Mouse (Mus musculus) lung, postnatal 0 days (tissue): Measurements from ENCODE around the gene Plpp7. TPM values are rescaled to one million over a fixed set of nuclear protein-coding genes. Genes with fewer than 3 reads are reported as not detected.
A peak's percentile ranks its signal among the peaks of the same experiment; 100 is the strongest.

Source experiments
- ATAC-seq: fragments of 200-750 bp; cut with Nextera tagmentation; 2 replicates; pipeline ENCODE4 v1.8.0; 2017; ENCODE audit warnings: moderate library complexity
- DNase-seq: peaks from one replicate; pipeline ENCODE4 v3.0.0-alpha.2; 2016; ENCODE audit warnings: low spot score
- H3K27ac ChIP-seq: fragments of 300-500 bp; sonication (generic); 2 replicates; pipeline ENCODE4 v1.5.1; 2014; ENCODE audit warnings: antibody characterized with exemption, mild to moderate bottlenecking, low read length, mixed read lengths
- H3K27me3 ChIP-seq: fragments of 300-500 bp; sonication (generic); replicated peaks from 2 replicates; pipeline ENCODE4 v1.6.1; 2014; ENCODE audit warnings: low read length, mixed read lengths; ENCODE audit not compliant: insufficient read depth
- H3K36me3 ChIP-seq: fragments of 300-500 bp; sonication (generic); 2 replicates; pipeline ENCODE4 v1.6.1; 2014; ENCODE audit warnings: low read length, mixed read lengths; ENCODE audit not compliant: insufficient read depth
- H3K4me1 ChIP-seq: fragments of 300-500 bp; sonication (generic); 2 replicates; pipeline ENCODE4 v1.6.1; 2014; ENCODE audit warnings: antibody characterized with exemption, low read depth, low read length, mixed read lengths; ENCODE audit not compliant: insufficient read depth
- H3K4me2 ChIP-seq: fragments of 300-500 bp; sonication (generic); replicated peaks from 2 replicates; pipeline ENCODE4 v1.6.1; 2014; ENCODE audit warnings: low read depth, mild to moderate bottlenecking, low read length, moderate library complexity, mixed read lengths
- H3K4me3 ChIP-seq: fragments of 300-500 bp; sonication (generic); 2 replicates; pipeline ENCODE4 v1.5.1; 2014; ENCODE audit warnings: low read depth, low read length
- H3K9ac ChIP-seq: fragments of 300-500 bp; sonication (generic); replicated peaks from 2 replicates; pipeline ENCODE4 v1.6.1; 2014; ENCODE audit warnings: low read depth, mild to moderate bottlenecking
- H3K9me3 ChIP-seq: fragments of 300-500 bp; sonication (generic); 2 replicates; pipeline ENCODE4 v1.6.1; 2016; ENCODE audit warnings: low read length, mixed read lengths
- CTCF ChIP-seq: IDR thresholded peaks from 2 replicates; pipeline ENCODE4 v1.5.1; 2016; ENCODE audit warnings: antibody characterized with exemption, mild to moderate bottlenecking
- EP300 ChIP-seq: IDR thresholded peaks from 2 replicates; pipeline ENCODE4 v1.6.1; 2016; ENCODE audit warnings: antibody characterized with exemption, mild to moderate bottlenecking, control low read depth
- WGBS: fragments of 180-500 bp; shearing (Covaris S2); extraction: QIAGEN DNeasy Blood & Tissue Kit; methylation state at CpG from one replicate; pipeline ENCODE4 v1.1.7; 2014; 5-methylcytosine and 5-hydroxymethylcytosine counted together
- polyA plus RNA-seq: library from polyadenylated mRNA; unstranded; fragments of >200 nt; fragmentation: Nextera tagmentation; extraction: Ambion mirVana; gene quantifications from 2 replicates; pipeline ENCODE4 v1.2.1, GENCODE M21; 2015

Plpp7 gene
- polyA plus RNA-seq, 1 experiment from 2014 or later, result 2.4 TPM

- ATAC-seq (no peak), DNase-seq (no peak)
- H3K27ac ChIP-seq, result no peak overlapping the region
- no peaks in the 10 kb centered on the region for H3K27me3 ChIP-seq
- H3K4me1 ChIP-seq, result no peaks in the 10 kb centered on the region
- no peak for TF ChIP-seq CTCF
- no peak for TF ChIP-seq EP300
- H3K4me2 ChIP-seq, result no peak overlapping the region
- H3K9ac ChIP-seq, result no peak overlapping the region
- H3K36me3 ChIP-seq, result no peaks in the 10 kb centered on the region
- no peaks in the 10 kb centered on the region for H3K9me3 ChIP-seq
- no peak overlapping the region for H3K4me3 ChIP-seq
- WGBS, result 37% methylated on average over 4 of the region's 4 CpGs
Measured at GRCm38 (mm10) chr2:32140498-32140934, 45.2 kb downstream of the Plpp7 start.

DNA sequence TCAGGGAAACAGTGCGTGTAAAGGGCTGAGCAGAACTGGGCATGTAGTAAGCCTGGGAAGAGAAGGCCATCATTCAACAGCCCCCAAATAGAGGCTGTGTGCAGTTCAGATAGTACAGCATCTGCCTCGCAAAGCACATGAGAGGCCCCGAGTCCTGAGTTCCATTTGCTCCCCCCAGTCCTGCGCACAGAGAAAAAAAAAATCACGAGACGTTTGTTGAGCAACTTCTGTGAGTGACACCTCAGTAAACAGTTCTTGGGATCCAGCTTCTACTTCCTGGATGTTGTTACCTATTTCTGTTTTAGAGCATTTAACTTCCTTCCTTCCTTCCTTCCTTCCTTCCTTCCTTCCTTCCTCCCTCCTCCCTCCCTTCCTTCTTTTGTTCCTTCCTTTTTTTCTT, 46.3 kb downstream of the Plpp7 start:
- Histone ChIP-seq H3K4me3 (no peak overlapping the region), H3K9ac (no peak overlapping the region), H3K4me1 (no peaks in the 10 kb centered on the region), H3K27me3 (no peaks in the 10 kb centered on the region), H3K27ac (0 out of 2 replicates have a peak overlapping the region, but pooled peaks have one; percentile 32), H3K4me2 (no peak overlapping the region), H3K36me3 (no peaks in the 10 kb centered on the region), H3K9me3 (no peaks in the 10 kb centered on the region)
- ATAC-seq (no peak), DNase-seq (no peak)
- 45% methylated on average over 6 of the region's 6 CpGs for WGBS
- no peak for TF ChIP-seq EP300
- TF ChIP-seq CTCF, result no peak

DNA sequence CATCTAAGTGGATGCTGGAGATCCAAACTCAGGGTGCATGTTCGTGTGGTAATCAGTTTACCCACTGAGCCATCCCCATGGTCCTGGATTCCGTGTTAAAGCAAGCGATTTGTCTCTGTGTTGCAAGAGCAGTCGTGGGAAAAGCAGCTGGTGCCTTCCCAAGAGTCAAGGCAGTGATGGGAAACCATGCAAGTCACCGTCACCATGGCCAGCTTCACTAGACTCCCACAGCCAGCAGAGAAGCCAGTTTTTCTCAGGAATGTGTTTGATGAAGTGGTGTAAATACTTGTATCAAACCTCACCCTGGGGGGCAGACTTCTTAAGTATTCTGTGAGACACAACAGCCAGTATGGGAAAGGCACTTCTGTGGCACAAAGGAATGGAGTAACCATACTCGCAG, 47.0 kb downstream of the Plpp7 start:
- Histone ChIP-seq H3K27ac (no peak overlapping the region), H3K9ac (no peak overlapping the region), H3K27me3 (no peaks in the 10 kb centered on the region), H3K4me1 (no peaks in the 10 kb centered on the region), H3K4me3 (no peak overlapping the region), H3K4me2 (no peak overlapping the region), H3K36me3 (no peaks in the 10 kb centered on the region), H3K9me3 (no peaks in the 10 kb centered on the region)
- ATAC-seq, result no peak
- TF ChIP-seq EP300, result no peak
- TF ChIP-seq CTCF, result no peak
- WGBS, result 37% methylated on average over 6 of the region's 6 CpGs
- peak; percentile 42 for DNase-seq

DNA sequence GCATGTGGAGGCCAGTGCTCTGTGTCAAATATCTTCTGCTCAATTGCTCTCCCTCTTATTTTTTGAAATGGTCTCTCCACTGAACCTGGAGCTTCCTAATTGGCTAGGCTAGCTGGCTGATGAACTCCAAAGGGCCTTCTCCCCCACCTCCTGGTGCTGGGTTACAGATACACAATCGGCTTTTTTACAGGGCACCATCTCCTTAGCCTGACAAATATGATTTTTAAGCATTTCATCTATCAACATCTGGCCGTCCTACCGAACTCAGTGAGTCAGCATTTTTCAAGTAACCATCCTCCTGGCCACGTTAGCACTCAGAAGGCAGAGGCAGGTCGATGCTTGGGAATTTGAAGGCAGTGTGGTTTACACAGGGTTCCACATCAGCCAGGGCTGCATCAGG, 49.3 kb downstream of the Plpp7 start:
- Histone ChIP-seq H3K9me3 (no peaks in the 10 kb centered on the region), H3K27ac (no peak overlapping the region), H3K4me2 (no peak overlapping the region), H3K9ac (no peak overlapping the region), H3K36me3 (no peaks in the 10 kb centered on the region), H3K4me3 (no peak overlapping the region), H3K27me3 (no peaks in the 10 kb centered on the region), H3K4me1 (no peaks in the 10 kb centered on the region)
- WGBS, result 72% methylated on average over 5 of the region's 5 CpGs
- ATAC-seq, result no peak
- DNase-seq, result no peak
- TF ChIP-seq CTCF (no peak), EP300 (no peak)

DNA sequence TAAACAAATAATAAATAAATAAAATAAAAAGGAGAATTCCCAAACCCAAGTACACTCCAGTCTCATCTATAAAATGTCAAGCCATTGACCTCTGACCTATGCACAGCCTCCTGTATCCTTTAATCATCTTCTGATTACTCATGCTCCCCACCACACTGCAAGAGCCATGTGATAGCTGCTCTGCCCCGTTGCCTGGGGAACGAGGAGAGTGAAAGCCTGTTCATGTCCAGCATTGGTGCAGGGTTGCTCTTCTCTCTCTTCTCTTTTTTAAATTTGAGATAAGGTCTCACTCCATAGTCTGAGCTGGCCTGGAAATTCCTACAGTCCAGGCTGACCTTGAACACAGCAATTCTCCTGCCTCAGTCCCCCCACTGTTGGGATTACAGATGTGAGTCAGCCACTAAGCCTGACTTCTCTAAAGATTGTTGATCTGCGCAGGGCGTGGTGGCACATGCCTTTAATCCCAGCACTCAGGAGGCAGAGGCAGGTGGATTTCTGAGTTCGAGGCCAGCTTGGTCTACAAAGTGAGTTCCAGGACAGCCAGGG, 51.4 kb downstream of the Plpp7 start:
- Histone ChIP-seq H3K36me3 (no peaks in the 10 kb centered on the region), H3K9ac (no peak overlapping the region), H3K27me3 (no peaks in the 10 kb centered on the region), H3K27ac (no peak overlapping the region), H3K4me2 (no peak overlapping the region), H3K9me3 (no peaks in the 10 kb centered on the region), H3K4me1 (no peaks in the 10 kb centered on the region), H3K4me3 (no peak overlapping the region)
- TF ChIP-seq CTCF, result no peak
- no peak for TF ChIP-seq EP300
- DNase-seq, result no peak
- no peak for ATAC-seq
- 64% methylated on average over 5 of the region's 5 CpGs for WGBS

GRCm38 (mm10) chr2:32150135-32150534, 54.8 kb downstream of the Plpp7 start:
- WGBS, result 6% methylated on average over 1 of the region's 1 CpGs
- Histone ChIP-seq H3K27me3 (no peaks in the 10 kb centered on the region), H3K4me1 (peaks cover 16% of the 10 kb centered on the region; the same call in 1 of the 2 replicates), H3K9me3 (no peaks in the 10 kb centered on the region), H3K4me2 (no peak overlapping the region), H3K27ac (no peak overlapping the region), H3K4me3 (no peak overlapping the region), H3K9ac (no peak overlapping the region), H3K36me3 (no peaks in the 10 kb centered on the region)
- DNase-seq (no peak), ATAC-seq (no peak)
- TF ChIP-seq CTCF (no peak), EP300 (no peak)

DNA sequence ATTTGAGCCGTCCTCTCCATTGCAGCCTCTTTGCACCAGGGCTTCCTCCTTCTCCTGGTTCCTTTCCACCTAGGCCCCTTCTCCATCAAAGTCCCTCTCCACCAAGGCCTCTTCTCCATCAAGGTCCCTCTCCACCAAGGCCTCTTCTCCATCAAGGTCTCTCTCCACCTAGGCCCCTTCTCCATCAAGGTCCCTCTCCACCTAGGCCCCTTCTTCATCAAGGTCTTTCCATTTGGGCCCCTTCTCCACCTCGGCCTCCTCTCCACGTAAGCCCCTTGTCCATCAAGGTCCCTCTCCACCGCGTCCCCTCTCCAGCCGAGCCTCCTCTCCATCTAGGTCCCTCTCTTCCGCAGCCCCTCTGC, 55.2 kb downstream of the Plpp7 start:
- Histone ChIP-seq H3K27me3 (no peaks in the 10 kb centered on the region), H3K4me2 (peak overlapping the region; percentile 79), H3K27ac (peak overlapping the region; percentile 99), H3K36me3 (no peaks in the 10 kb centered on the region), H3K4me3 (peak overlapping the region; percentile 92), H3K9ac (no peak overlapping the region), H3K9me3 (no peaks in the 10 kb centered on the region), H3K4me1 (peaks cover 18% of the 10 kb centered on the region)
- TF ChIP-seq CTCF, result no peak
- TF ChIP-seq EP300, result no peak
- no peak for ATAC-seq
- 8% methylated on average over 7 of the region's 7 CpGs for WGBS
- no peak for DNase-seq
